Mouse (Mus musculus): ENCODE data around the gene Boc.

DNA sequence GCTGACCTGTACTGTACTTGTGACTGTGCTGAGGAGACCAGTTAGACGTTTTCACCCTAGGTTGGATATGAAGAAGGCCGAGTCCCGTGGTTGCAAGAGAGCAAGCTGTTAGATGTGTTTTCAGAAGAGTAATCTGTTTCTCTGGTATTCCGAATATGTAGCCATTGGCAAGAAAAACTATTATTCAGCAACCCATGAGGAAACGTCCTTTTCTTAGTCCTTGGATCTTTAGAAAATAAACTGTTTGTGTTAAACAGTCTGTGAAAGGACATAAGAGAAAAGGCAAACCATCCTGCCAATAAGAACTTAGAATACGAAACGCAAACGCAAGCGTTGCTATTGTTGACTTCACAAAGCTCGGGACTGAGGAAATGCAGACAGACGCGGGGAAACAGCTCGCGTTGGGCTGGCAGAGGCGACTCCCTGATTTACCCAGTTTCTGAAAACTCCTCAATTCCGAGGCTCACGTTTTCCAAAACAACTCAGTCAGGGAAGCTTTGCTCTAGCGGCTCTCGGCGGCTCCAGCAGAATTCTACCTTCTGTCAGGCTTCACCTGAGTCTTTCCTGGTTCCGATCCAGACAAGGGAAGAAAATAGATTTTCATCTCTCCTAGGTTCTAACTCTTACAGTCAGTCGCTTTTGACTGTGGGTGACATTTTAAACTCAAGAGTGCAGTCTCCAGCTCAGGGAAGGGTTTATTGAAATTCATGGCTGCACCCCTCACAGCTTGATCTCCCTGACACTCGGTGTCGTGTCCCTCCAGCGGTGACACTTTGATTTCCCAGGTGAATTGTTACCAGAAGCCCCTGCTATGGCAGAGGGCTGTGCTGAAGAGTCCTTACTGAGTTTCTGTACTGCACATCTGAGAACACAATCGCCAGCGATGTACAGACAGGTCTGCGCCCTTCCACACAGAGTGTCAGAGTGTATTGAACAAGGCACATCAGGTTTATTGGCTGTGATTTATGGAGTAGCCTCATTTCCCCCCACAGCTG is 76.8 kb downstream of the Boc start:
- TF ChIP-seq POLR2A (IDR thresholded peaks at IDR 0.05; ENCODE audit: borderline replicate concordance, low read depth, low read length) (no peak), CTCF (IDR thresholded peaks at IDR 0.05; ENCODE audit: low read depth, low read length) (no peak)

Measured in bone marrow macrophage, adult 2 months (primary cell).